Mouse (Mus musculus) lung, adult 2 months (tissue): ENCODE measurements around the gene Ptchd1. TPM values are rescaled to one million over a fixed set of nuclear protein-coding genes. Genes with fewer than 3 reads are reported as not detected.
A peak's percentile ranks its signal among the peaks of the same experiment; 100 is the strongest.

ENCODE experiments used
- DNase-seq: peaks from one replicate; pipeline ENCODE4 v3.0.0; 2022
- H3K4me1 ChIP-seq: fragments of 200-500 bp; 2 replicates; pipeline ENCODE4 v1.6.1; 2011; ENCODE audit warnings: low read length; ENCODE audit not compliant: control insufficient read depth, insufficient read depth
- H3K4me3 ChIP-seq: fragments of 200-500 bp; replicated peaks from 2 replicates; pipeline ENCODE3; 2011; ENCODE audit warnings: low read depth, mild to moderate bottlenecking, control low read depth, low read length; ENCODE audit errors: extremely low read depth
- CTCF ChIP-seq: fragments of 200-500 bp; IDR thresholded peaks from 2 replicates; pipeline ENCODE4 v1.5.1; 2011; ENCODE audit warnings: mild to moderate bottlenecking, low read length, control low read depth; ENCODE audit not compliant: insufficient read depth
- POLR2A ChIP-seq: fragments of 200-500 bp; IDR thresholded peaks from 2 replicates; pipeline ENCODE4 v1.6.1; 2011; ENCODE audit warnings: low read depth, mild to moderate bottlenecking, control low read depth, low read length, borderline replicate concordance; ENCODE audit errors: extremely low read depth
- WGBS: fragments of 180-500 bp; shearing (Covaris S2); methylation state at CpG from one replicate; pipeline ENCODE4 v1.1.7; 2018; 5-methylcytosine and 5-hydroxymethylcytosine counted together
- polyA plus RNA-seq: library from polyadenylated mRNA; depleted of rRNA; stranded (reverse); fragments of >200 nt; gene quantifications from 2 replicates; pipeline ENCODE4 v1.2.3, GENCODE M21; 2012; rRNA removed

Ptchd1 gene
- 0.22 and 0.46 TPM in 2 replicates for polyA plus RNA-seq

DNA sequence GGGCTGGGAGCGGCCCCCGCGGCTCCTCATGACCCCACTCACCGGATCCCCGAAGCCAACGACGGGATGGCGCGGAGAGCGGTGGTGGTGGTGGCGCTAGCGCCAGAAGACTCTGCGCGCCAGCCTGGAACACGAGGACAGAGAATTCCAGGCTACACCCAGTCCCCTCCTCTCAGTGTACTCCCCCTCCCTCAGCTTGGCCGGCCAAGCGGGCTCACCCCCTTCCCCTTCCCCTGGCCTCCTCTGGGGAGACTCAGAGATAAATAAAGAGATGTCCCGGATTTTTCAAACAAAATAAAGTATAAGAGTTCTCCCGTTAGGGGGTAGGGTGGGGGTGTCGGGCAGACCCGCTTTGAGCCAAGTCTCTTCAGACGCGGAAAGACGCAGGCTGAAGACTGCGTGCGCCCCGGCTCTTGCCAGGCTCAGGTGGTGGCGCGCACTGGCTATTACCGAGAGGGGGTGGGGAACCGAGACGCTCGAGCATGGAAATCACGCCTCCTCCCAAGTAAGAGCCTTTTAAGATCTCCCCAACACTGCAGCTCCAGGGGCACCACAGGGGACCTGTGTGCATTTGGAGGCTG lies at the start of gene Ptchd1:
Ptchd1 (minus strand) TSS at position 114 of the 581 bp plus-strand sequence.
- Histone ChIP-seq H3K4me3 (no peak within 1 kb of the TSS), H3K4me1 (no peaks in the 10 kb centered on the region)
- no peak for DNase-seq
- no peak for TF ChIP-seq POLR2A
- no peak for TF ChIP-seq CTCF
- 31% methylated on average over 34 of the region's 34 CpGs for WGBS

DNA sequence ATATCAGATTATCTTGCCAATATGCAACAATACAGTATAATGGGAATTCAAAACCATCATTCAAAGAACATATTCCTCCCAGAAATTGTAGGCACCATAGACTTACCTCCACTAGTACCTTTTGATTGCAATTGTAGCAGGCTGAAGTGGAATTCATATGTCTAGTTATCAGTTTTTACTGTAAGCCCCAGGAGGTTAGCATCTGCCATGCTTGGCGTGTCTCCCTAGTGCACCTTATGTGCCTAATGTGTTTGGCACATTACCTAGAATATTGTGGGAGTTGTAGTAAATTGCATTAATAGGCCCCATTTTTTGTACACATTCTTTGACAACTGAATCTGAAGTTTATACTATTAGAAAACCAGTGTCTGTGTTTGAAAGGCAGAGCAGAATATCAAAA lies 34.4 kb upstream of the Ptchd1 start:
- DNase-seq, result no peak
- 51% methylated on average over 1 of the region's 1 CpGs for WGBS
- TF ChIP-seq CTCF, result no peak
- no peak for TF ChIP-seq POLR2A
- H3K4me3 ChIP-seq, result no peak overlapping the region
- H3K4me1 ChIP-seq, result no peaks in the 10 kb centered on the region

DNA sequence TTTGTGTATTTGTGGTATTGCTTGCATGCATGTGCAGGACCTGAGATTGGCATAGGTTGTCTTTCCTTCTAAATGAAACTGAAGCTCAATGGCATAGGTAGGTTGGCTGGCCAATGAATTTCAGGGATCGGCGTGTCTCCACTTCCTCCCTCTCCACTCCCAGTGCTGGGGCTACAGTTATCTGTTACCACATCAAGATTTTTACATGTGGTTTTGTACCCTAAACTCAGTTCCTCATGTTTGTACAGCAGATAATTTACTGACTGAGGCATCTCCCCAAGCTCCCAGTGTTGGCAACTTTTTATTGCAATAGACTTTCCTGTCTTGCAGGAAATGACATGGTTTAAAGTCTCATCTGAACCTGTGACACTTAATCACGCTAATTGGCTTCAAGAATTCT lies 22.4 kb upstream of the Ptchd1 start:
- 79% methylated on average over 3 of the region's 3 CpGs for WGBS
- DNase-seq, result no peak
- no peaks in the 10 kb centered on the region for H3K4me1 ChIP-seq
- TF ChIP-seq CTCF (no peak), POLR2A (no peak)
- H3K4me3 ChIP-seq, result no peak overlapping the region

DNA sequence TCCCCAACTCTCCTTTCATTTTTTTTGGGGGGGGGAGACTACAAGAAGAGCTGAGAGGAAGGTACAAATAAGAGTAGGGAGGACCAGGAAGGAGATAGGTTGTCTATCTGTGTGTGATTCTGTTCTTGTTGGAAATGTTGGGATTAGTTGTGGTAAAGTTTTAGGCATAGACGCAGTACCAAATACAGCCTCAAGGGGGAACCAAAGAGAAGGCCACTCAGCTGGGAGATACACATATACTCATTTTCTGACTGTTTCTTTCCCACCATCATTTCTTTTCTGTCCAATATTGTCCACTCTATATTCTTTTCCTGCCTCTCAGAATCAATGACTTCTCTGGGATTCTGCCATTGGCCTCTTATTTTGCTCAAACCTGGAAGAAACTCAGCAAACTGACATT lies 20.4 kb upstream of the Ptchd1 start:
- WGBS, result 5% methylated on average over 1 of the region's 1 CpGs
- Histone ChIP-seq H3K4me1 (no peaks in the 10 kb centered on the region), H3K4me3 (no peak overlapping the region)
- TF ChIP-seq CTCF (peak; percentile 10; the same call in 1 of the 2 replicates), POLR2A (no peak)
- DNase-seq, result no peak

DNA sequence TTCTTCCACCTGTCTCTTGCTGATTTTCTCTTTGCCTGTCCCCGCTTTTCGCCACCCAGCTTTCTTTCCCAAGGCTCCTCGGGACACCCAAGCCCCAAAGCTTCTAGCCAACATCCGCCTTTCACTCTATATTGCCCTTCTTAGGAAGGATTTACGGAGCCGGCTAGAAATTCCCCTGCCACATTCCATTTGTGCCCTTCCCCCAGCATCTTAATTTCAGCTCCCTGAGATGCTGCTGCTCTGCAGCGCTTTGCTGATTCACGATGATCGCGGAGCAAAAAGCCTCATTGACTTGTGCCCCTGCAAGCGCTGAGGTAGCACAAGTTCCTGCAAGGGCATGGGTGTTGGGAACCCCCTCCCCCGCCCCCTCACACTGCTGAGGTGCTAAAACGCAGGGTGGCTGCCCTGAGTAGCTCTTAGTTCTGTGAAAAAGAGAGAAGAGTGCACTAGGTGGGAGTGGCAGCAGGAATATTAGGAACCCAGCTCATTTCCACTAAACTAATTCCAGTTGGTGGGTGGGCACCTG lies 2.1 kb upstream of the Ptchd1 start:
- H3K4me1 ChIP-seq, result no peaks in the 10 kb centered on the region
- TF ChIP-seq POLR2A (no peak), CTCF (no peak)
- no peak for DNase-seq
- 18% methylated on average over 13 of the region's 13 CpGs for WGBS
- H3K4me3 ChIP-seq, result no peak overlapping the region

DNA sequence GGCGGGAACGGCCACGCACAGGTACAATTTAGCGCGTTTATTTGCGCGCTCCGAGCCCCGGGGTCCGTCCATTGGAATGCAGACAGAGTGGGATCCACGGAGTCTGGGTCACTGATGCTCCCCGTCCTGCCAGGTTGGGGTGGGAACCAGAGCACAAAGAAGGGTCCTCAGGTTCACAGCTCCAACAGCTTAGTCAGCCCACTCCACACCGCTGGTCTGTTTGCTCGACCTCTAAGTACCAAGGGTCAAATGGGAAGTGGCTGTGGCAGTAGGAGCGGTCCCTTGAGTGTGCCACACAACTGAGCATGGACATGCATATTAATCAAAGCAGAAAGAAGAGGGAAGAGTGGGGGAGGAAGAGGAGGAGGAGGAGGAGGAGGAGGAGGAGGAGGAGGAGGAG lies 1.3 kb upstream of the Ptchd1 start:
- H3K4me1 ChIP-seq, result no peaks in the 10 kb centered on the region
- no peak overlapping the region for H3K4me3 ChIP-seq
- DNase-seq, result no peak
- WGBS, result 33% methylated on average over 15 of the region's 15 CpGs
- no peak for TF ChIP-seq CTCF
- no peak for TF ChIP-seq POLR2A

DNA sequence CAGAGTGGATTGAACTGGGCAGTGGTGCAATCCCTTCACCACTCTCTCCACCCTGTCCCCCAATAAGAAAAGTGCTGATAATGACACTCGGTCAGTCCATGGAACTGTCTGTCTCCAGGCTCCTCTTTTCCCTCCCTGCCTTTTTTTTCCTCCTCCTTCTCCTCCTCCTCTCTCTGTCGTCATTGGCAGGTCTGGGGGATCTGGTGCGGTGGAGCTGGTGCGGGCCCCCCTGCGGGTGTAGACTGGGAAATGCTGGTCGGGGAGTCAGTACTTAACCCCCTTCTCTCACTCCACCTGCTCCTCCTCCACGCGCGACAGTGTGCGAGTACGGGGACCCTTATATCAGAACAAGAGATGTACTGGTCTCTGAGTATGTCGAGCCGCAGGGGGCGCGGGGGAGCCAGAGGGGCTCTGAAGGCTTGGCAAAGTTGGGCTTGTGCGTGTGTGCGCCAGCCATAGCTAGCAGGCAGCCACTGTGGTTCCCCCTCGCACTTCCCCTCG lies 777 bp upstream of the Ptchd1 start, which contains the start of gene Gm15155:
Gm15155 (plus strand) TSS at position 401 of the 501 bp plus-strand sequence.
- Histone ChIP-seq H3K4me1 (no peaks in the 10 kb centered on the region), H3K4me3 (no peak within 1 kb of the TSS)
- 24% methylated on average over 19 of the region's 19 CpGs for WGBS
- no peak for DNase-seq
- TF ChIP-seq POLR2A, result no peak
- TF ChIP-seq CTCF, result no peak

DNA sequence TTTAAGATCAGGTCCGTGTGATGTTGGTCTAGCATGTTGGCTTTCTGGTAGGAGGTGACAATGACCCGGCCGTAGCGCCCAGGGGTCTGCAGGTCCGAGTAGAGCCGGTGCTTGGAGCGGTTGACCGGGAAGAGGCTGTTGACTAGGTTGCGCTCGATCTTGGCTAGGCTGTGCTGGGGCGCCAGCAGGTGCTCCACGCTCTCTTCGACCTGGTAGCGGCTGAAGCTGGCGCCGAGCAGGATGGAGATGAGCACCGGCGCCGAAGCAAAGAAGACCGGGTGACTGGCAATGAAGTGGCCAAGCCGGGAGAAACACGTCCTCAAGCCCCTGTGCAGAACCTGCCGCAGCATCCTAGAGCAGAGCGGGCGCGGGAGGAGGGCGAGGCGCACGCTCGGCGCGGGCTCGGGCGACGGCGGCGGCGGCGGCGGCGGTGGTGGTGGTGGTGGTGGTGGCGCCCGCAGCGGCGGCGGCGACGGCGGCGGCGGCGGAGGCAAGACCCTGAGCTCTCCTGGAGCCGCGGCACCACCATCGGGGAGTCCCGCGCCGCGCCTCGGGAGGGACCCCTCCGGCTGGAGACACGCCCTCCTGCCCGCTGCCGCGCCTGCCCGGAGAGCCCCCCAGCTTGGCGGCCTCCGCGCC lies 534 bp downstream of the Ptchd1 start:
- DNase-seq, result no peak
- TF ChIP-seq CTCF (no peak), POLR2A (no peak)
- no peaks in the 10 kb centered on the region for H3K4me1 ChIP-seq
- H3K4me3 ChIP-seq, result no peak overlapping the region
- 33% methylated on average over 64 of the region's 69 CpGs for WGBS

DNA sequence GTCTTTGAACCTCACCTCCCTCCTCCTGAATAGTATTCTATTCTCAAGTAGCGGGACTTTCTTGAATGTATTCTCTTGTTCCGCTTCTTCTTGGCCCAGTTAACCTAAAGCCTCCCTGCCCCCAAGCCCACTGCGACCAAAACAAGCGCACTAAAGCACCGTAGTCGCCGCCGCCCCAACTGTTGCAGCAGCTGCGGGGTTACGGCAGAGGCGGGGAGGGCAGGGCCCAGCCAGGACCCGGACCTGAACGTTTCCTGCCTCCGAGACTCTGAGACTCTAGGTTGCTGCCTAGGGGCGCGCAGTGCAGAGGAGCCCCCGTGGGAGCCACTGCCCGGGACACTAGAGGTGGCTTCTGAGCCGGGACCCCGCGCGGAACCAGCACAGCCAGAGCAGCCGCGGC lies 1.1 kb downstream of the Ptchd1 start:
- no peak overlapping the region for H3K4me3 ChIP-seq
- no peaks in the 10 kb centered on the region for H3K4me1 ChIP-seq
- no peak for TF ChIP-seq POLR2A
- TF ChIP-seq CTCF, result no peak
- WGBS, result 24% methylated on average over 22 of the region's 24 CpGs
- DNase-seq, result no peak

DNA sequence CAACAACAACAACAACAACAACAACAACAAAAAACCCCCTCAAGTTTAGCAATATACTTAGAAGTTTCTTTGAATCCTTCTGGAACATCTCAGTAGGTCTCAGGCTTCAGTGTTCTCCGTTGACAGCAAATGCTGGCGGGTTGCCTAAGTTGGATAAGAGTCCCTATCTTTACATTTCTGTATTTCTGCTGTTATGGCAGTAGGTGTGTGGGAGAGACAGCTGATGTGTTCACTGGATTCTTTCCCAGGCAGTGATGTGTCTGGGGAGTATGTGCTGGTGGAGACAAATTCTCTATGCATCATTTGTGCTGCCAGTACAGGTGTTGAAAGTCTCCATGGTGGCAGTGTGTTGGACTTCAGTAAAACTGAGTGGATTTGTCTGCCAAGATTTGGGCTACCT lies 22.4 kb downstream of the Ptchd1 start:
- no peak for DNase-seq
- Histone ChIP-seq H3K4me3 (no peak overlapping the region), H3K4me1 (no peaks in the 10 kb centered on the region)
- WGBS, result 77% methylated on average over 2 of the region's 2 CpGs
- no peak for TF ChIP-seq CTCF
- no peak for TF ChIP-seq POLR2A

DNA sequence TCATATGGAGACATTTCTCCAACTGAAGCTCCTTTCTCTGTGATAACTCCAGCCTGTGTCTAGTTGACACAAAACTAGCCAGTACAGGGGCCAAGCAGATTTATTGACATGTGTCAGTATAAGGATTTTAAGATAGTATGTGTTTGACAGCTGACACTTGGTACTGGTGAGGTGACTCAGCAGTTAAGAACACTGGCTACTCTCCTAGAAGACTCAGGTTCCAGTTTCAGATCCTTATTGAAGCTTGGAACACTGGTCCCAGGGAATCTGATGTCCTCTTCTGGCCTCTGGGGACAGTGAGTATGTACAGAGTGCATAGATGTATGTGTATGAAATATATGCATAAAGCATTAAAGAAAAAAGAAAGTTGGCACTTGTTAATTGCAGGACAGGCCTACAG lies 27.2 kb downstream of the Ptchd1 start:
- DNase-seq, result no peak
- no peak overlapping the region for H3K4me3 ChIP-seq
- TF ChIP-seq CTCF (no peak), POLR2A (no peak)
- no peaks in the 10 kb centered on the region for H3K4me1 ChIP-seq
